Comparison of ENCODE assay signal across 9 mouse cellular contexts in the genomic region with DNA sequence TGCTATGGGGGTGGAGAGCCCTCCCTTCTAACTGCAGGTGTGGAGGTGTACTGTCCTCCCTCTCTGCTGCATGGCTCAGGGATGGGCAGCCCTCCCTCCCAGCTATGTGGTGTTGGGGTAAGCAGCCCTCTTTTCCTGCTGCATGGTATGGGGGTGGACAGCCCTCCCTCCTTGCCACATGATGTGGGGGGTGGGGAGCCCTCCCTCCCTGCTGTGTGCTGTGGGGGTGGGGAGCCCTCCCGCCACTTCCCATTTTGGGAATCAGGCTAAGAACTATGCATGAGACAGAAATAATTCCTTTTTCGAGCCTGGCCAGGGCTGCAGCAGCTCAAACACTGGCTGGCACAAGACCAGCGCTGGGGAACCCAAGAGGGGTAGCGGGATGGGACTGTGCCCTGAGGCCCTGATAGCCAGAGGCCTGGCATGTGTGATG. TPM values are rescaled to one million over a fixed set of nuclear protein-coding genes. Genes with fewer than 3 reads are reported as not detected.
DNase-seq lines count a peak whose midpoint lies in the region; ATAC-seq and TF ChIP-seq lines count a peak whose summit lies in the region.
"Had no signal": no experiment of that assay in that cellular context is flagged by ENCODE, and none has a peak within 500 bp of the region (broad histone marks: within the 10 kb centered on the region; RNA-seq: fewer than 3 reads in every experiment).

No protein-coding gene starts in this region.

- ATAC-seq in embryonic facial prominence, embryonic 14.5 days (ENCODE audit: low read depth): 0 out of 2 replicates have a peak, but pooled peaks have one; percentile 33
- ATAC-seq in intestine, postnatal 0 days: peak; percentile 25; the same call in 1 of the 2 replicates

- 37% methylated on average over 4 of the region's 4 CpGs for WGBS in embryonic facial prominence, embryonic 14.5 days
- 45% methylated on average over 4 of the region's 4 CpGs for WGBS in intestine, postnatal 0 days

- no peak overlapping the region for H3K4me2 ChIP-seq in embryonic facial prominence, embryonic 14.5 days (ENCODE audit: low read depth, low read length)
- no peak overlapping the region for H3K4me2 ChIP-seq in intestine, postnatal 0 days (replicated peaks; ENCODE audit: low read depth)

- TF ChIP-seq CTCF in intestine, postnatal 0 days (IDR thresholded peaks at IDR 0.05; ENCODE audit: low read depth): no peak

- DNase-seq in kidney, postnatal 10 days: peak; percentile 40
- DNase-seq in kidney, adult 8-10 months: no peak
- no peak for DNase-seq in embryonic facial prominence, embryonic 14.5 days (ENCODE audit: low spot score)
- DNase-seq in right cerebral cortex, postnatal 14 days: peak; percentile 69
- no peak for DNase-seq in thymus, postnatal 10 days (ENCODE audit: low spot score in 2 of 2)
- DNase-seq in cerebellum, adult 18-20 months: no peak
- no peak for DNase-seq in adrenal gland, adult 8-10 months

- 0 out of 2 replicates have a peak, but pooled peaks cover 5% of the 10 kb centered on the region for H3K9me3 ChIP-seq in embryonic facial prominence, embryonic 14.5 days (ENCODE audit: control insufficient read depth, low read length)
- no peaks in the 10 kb centered on the region for H3K9me3 ChIP-seq in intestine, postnatal 0 days (ENCODE audit: control insufficient read depth)

- H3K9ac ChIP-seq in embryonic facial prominence, embryonic 14.5 days (ENCODE audit: low read depth, low read length): no peak overlapping the region
- H3K9ac ChIP-seq in intestine, postnatal 0 days (ENCODE audit: low read depth, low read length): no peak overlapping the region

- H3K27ac ChIP-seq in embryonic facial prominence, embryonic 14.5 days (replicated peaks; ENCODE audit: low read depth, low read length): no peak overlapping the region
- no peak overlapping the region for H3K27ac ChIP-seq in intestine, postnatal 0 days (ENCODE audit: low read depth, low read length)

- H3K27me3 ChIP-seq in embryonic facial prominence, embryonic 14.5 days (replicated peaks; ENCODE audit: control insufficient read depth, insufficient read depth, low read length): no peaks in the 10 kb centered on the region
- no peaks in the 10 kb centered on the region for H3K27me3 ChIP-seq in intestine, postnatal 0 days (replicated peaks; ENCODE audit: control insufficient read depth, insufficient read depth, low read length)

- H3K4me1 ChIP-seq in embryonic facial prominence, embryonic 14.5 days (ENCODE audit: control insufficient read depth, insufficient read depth, low read length): peaks cover 14% of the 10 kb centered on the region
- H3K4me1 ChIP-seq in intestine, postnatal 0 days (replicated peaks; ENCODE audit: control insufficient read depth, insufficient read depth, low read length): no peaks in the 10 kb centered on the region

- H3K36me3 ChIP-seq in embryonic facial prominence, embryonic 14.5 days (ENCODE audit: control insufficient read depth, insufficient read depth, low read length): no peaks in the 10 kb centered on the region
- no peaks in the 10 kb centered on the region for H3K36me3 ChIP-seq in intestine, postnatal 0 days (ENCODE audit: control insufficient read depth, insufficient read depth)

- no peak overlapping the region for H3K4me3 ChIP-seq in embryonic facial prominence, embryonic 14.5 days (ENCODE audit: low read depth, low read length)
- H3K4me3 ChIP-seq in intestine, postnatal 0 days (ENCODE audit: low read depth, low read length): no peak overlapping the region
- H3K4me3 ChIP-seq: myocyte had no signal

RNA-seq across cellular contexts. Expression of a gene that starts 34.4 kb away (rescaled TPM):
- polyA plus RNA-seq in embryonic facial prominence, embryonic 14.5 days (2014; fragmentation: Nextera tagmentation; extraction: Ambion mirVana): 1.7 and 2.1 TPM in 2 replicates
- polyA plus RNA-seq in intestine, postnatal 0 days (2015; fragmentation: Nextera tagmentation; extraction: Ambion mirVana): 1.1 and 1.6 TPM in 2 replicates
- 10 to 100 TPM; 12.6 to 27.7 (median 18.8) TPM for total RNA-seq in adrenal gland, adult 8-10 months (2022)

Comparison
In these comparisons a context has a peak if more than half of its experiments do, and no peak if none do; other contexts are left out.
1. DNase-seq: peak in kidney, postnatal 10 days (single experiment) and right cerebral cortex, postnatal 14 days (single experiment); none in kidney, adult 8-10 months (0 of 2), embryonic facial prominence, embryonic 14.5 days (single experiment), thymus, postnatal 10 days (0 of 2), cerebellum, adult 18-20 months (0 of 2) and adrenal gland, adult 8-10 months (single experiment).